Mouse (Mus musculus) small intestine, adult 10 weeks (tissue): Measurements from ENCODE around the gene Dis3l2. TPM values are rescaled to one million over a fixed set of nuclear protein-coding genes. Genes with fewer than 3 reads are reported as not detected.

ENCODE experiments used
- polyA plus RNA-seq: library from polyadenylated mRNA; stranded (reverse); fragments of 350-450 nt; fragmentation: Illumina TruSeq; extraction: RNeasy Lipid Tissue Mini Kit (QIAGEN cat#74804); gene quantifications from one replicate; pipeline ENCODE4 v1.2.3, GENCODE M21; 2014; ENCODE audit warnings: low replicate concordance

Gene Dis3l2
- 6.8 TPM for polyA plus RNA-seq

GRCm38 (mm10) chr1:86703300-86703964, at the start of gene Dis3l2:
Dis3l2 (plus strand) TSS chr1:86703808.

GRCm38 (mm10) chr1:86670279-86671038, 33.1 kb upstream of the Dis3l2 start, which contains the start of gene Nppc:
Nppc (minus strand) TSS chr1:86670571.

GRCm38 (mm10) chr1:87089828-87090227, 386.2 kb downstream of the Dis3l2 start, which contains the start of gene Alppl2:
Alppl2 (minus strand) TSS chr1:87089928.

Other genes with a start within 250 kb of the Dis3l2 start
- 2,038 TPM for gene Ptma, start 177.1 kb upstream of the Dis3l2 start, polyA plus RNA-seq
- gene Pde6d, start 121.2 kb upstream of the Dis3l2 start, polyA plus RNA-seq, result 10.3 TPM
- gene Cops7b, start 120.9 kb upstream of the Dis3l2 start, polyA plus RNA-seq, result 3.1 TPM
- gene Nppc, start 33.2 kb upstream of the Dis3l2 start, polyA plus RNA-seq, result not detected